Mouse (Mus musculus): ENCODE results near the gene Raver1. TPM values are rescaled to one million over a fixed set of nuclear protein-coding genes. Genes with fewer than 3 reads are reported as not detected.
A peak's percentile ranks its signal among the peaks of the same experiment; 100 is the strongest.

Raver1 gene
- polyA plus RNA-seq, 1 experiment: 29.9 TPM

DNA sequence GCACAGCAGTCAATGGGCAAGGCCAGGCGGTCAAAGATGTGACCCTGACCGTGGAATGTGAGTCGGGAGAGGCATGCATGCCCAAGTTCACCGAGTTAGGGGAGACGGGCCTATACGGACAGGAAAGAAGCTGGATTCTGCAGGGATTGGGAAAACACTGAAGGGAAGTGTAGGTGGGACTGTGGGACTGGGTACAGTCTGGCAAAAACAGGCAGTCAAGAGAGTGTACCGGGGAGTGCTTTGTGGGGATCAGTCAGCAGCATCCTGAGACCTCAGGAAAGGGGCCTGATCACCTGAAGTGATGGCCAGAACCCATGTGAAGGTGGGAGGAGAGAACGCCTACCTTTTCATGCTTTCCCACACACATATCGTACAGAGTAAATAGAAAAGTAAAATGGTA lies 56.2 kb downstream of the Raver1 start:
- no peak overlapping the region for H3K27ac ChIP-seq (ENCODE audit: insufficient read depth, low read length)
- no peaks in the 10 kb centered on the region; the same call in 1 of the 2 replicates for H3K27me3 ChIP-seq (ENCODE audit: control insufficient read depth, insufficient read depth, low read length)
- H3K4me3 ChIP-seq (replicated peaks; ENCODE audit: insufficient read depth, low read depth, low read length): no peak overlapping the region
- peaks cover 5% of the 10 kb centered on the region; the same call in 1 of the 2 replicates for H3K4me1 ChIP-seq (ENCODE audit: control insufficient read depth, insufficient read depth, low read length)
- WGBS: 38% methylated on average over 9 of the region's 9 CpGs
- no peak for TF ChIP-seq POLR2A (IDR thresholded peaks at IDR 0.05; ENCODE audit: borderline replicate concordance, insufficient read depth, low read length)
- TF ChIP-seq CTCF (IDR thresholded peaks at IDR 0.05; ENCODE audit: borderline replicate concordance, insufficient read depth, low read depth, low read length): no peak
- DNase-seq: no peak

GRCm38 (mm10) chr9:21034481-21035085 lies 57.2 kb downstream of the Raver1 start:
- no peak overlapping the region for H3K4me3 ChIP-seq (replicated peaks; ENCODE audit: insufficient read depth, low read depth, low read length)
- WGBS: 17% methylated on average over 17 of the region's 17 CpGs
- TF ChIP-seq POLR2A (IDR thresholded peaks at IDR 0.05; ENCODE audit: borderline replicate concordance, insufficient read depth, low read length) (no peak), CTCF (IDR thresholded peaks at IDR 0.05; ENCODE audit: borderline replicate concordance, insufficient read depth, low read depth, low read length) (no peak)
- no peaks in the 10 kb centered on the region; the same call in 1 of the 2 replicates for H3K27me3 ChIP-seq (ENCODE audit: control insufficient read depth, insufficient read depth, low read length)
- no peak for DNase-seq
- peaks cover 9% of the 10 kb centered on the region for H3K4me1 ChIP-seq (ENCODE audit: control insufficient read depth, insufficient read depth, low read length)
- H3K27ac ChIP-seq (ENCODE audit: insufficient read depth, low read length): no peak overlapping the region

DNA sequence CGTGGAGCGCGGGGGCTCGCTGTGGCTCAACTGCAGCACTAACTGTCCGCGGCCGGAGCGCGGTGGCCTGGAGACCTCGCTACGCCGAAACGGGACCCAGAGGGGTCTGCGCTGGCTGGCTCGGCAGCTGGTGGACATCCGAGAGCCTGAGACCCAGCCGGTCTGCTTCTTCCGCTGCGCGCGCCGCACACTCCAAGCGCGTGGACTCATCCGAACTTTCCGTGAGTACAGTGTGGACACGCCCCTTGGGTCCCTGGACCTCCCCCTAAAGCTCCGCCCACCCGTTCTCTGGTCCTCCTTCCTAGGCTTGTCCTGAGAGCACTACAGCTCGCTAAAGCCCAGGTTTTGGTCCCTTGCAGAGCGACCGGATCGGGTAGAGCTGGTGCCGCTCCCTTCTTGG lies 58.7 kb downstream of the Raver1 start:
- no peak for DNase-seq
- Histone ChIP-seq H3K27ac (ENCODE audit: insufficient read depth, low read length) (no peak overlapping the region), H3K4me1 (ENCODE audit: control insufficient read depth, insufficient read depth, low read length) (peaks cover 9% of the 10 kb centered on the region), H3K4me3 (replicated peaks; ENCODE audit: insufficient read depth, low read depth, low read length) (peak overlapping the region; percentile 44), H3K27me3 (ENCODE audit: control insufficient read depth, insufficient read depth, low read length) (no peaks in the 10 kb centered on the region; the same call in 1 of the 2 replicates)
- 2% methylated on average over 34 of the region's 34 CpGs for WGBS
- TF ChIP-seq POLR2A (IDR thresholded peaks at IDR 0.05; ENCODE audit: borderline replicate concordance, insufficient read depth, low read length): no peak
- TF ChIP-seq CTCF (IDR thresholded peaks at IDR 0.05; ENCODE audit: borderline replicate concordance, insufficient read depth, low read depth, low read length): no peak

- Histone ChIP-seq H3K27me3 (ENCODE audit: control insufficient read depth, insufficient read depth, low read length) (no peaks in the 10 kb centered on the region; the same call in 1 of the 2 replicates), H3K4me1 (ENCODE audit: control insufficient read depth, insufficient read depth, low read length) (peaks cover 9% of the 10 kb centered on the region), H3K27ac (ENCODE audit: insufficient read depth, low read length) (no peak overlapping the region), H3K4me3 (replicated peaks; ENCODE audit: insufficient read depth, low read depth, low read length) (peak overlapping the region; percentile 44)
- no peak for TF ChIP-seq CTCF (IDR thresholded peaks at IDR 0.05; ENCODE audit: borderline replicate concordance, insufficient read depth, low read depth, low read length)
- TF ChIP-seq POLR2A (IDR thresholded peaks at IDR 0.05; ENCODE audit: borderline replicate concordance, insufficient read depth, low read length): no peak
- 4% methylated on average over 7 of the region's 7 CpGs for WGBS
- DNase-seq: no peak
These were observed 59.3 kb downstream of the Raver1 start for GRCm38 (mm10) chr9:21032491-21032890.

GRCm38 (mm10) chr9:21031896-21032351 lies 59.9 kb downstream of the Raver1 start, which contains the start of gene Icam5:
TSS of gene Icam5 (plus strand) at chr9:21032073.
- TF ChIP-seq CTCF (IDR thresholded peaks at IDR 0.05; ENCODE audit: borderline replicate concordance, insufficient read depth, low read depth, low read length): no peak
- TF ChIP-seq POLR2A (IDR thresholded peaks at IDR 0.05; ENCODE audit: borderline replicate concordance, insufficient read depth, low read length): no peak
- Histone ChIP-seq H3K27me3 (ENCODE audit: control insufficient read depth, insufficient read depth, low read length) (no peaks in the 10 kb centered on the region; the same call in 1 of the 2 replicates), H3K27ac (ENCODE audit: insufficient read depth, low read length) (no peak within 1 kb of the TSS), H3K4me1 (ENCODE audit: control insufficient read depth, insufficient read depth, low read length) (peaks cover 9% of the 10 kb centered on the region), H3K4me3 (replicated peaks; ENCODE audit: insufficient read depth, low read depth, low read length) (peak within 1 kb of the TSS; percentile 44)
- DNase-seq: peak in 1 of 2 experiments; percentile 35
- WGBS: under 1% methylated on average over 35 of the region's 35 CpGs

DNA sequence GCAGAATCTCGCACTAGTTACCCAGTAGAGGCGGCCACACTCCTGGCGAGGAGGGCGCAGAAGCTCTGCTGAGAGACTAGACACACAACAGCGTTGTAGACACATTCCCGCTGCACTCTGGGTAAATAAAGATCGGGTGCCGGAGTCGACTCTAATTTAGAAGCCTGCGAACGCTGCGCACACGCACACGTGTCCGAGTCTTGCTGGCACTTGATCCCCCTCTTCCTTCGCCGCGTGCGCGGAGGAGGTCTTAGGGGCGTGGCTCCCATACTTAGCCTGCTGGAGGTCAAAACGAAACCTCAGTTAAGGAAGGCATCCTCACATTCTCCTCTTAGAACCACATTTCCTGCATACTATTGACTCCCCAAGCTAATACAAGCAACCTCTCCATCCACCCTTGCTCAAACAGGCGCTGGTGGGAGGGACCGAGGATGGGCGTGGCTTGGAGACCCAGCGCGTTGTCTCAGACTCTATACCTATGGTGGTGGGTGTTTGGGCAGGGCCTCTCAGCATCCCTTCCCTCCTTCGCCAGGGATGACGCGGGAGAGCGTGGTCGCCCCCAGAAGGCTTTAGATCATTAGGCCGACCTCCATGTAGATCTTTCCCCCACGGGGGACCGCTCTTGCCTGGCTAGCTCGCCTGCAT lies 60.4 kb downstream of the Raver1 start:
- Histone ChIP-seq H3K4me1 (ENCODE audit: control insufficient read depth, insufficient read depth, low read length) (peaks cover 9% of the 10 kb centered on the region), H3K27me3 (ENCODE audit: control insufficient read depth, insufficient read depth, low read length) (no peaks in the 10 kb centered on the region; the same call in 1 of the 2 replicates), H3K27ac (ENCODE audit: insufficient read depth, low read length) (no peak overlapping the region), H3K4me3 (replicated peaks; ENCODE audit: insufficient read depth, low read depth, low read length) (peak overlapping the region; percentile 44)
- peak; percentile 34 to 40 for DNase-seq
- no peak for TF ChIP-seq POLR2A (IDR thresholded peaks at IDR 0.05; ENCODE audit: borderline replicate concordance, insufficient read depth, low read length)
- TF ChIP-seq CTCF (IDR thresholded peaks at IDR 0.05; ENCODE audit: borderline replicate concordance, insufficient read depth, low read depth, low read length): no peak
- WGBS: under 1% methylated on average over 36 of the region's 36 CpGs

DNA sequence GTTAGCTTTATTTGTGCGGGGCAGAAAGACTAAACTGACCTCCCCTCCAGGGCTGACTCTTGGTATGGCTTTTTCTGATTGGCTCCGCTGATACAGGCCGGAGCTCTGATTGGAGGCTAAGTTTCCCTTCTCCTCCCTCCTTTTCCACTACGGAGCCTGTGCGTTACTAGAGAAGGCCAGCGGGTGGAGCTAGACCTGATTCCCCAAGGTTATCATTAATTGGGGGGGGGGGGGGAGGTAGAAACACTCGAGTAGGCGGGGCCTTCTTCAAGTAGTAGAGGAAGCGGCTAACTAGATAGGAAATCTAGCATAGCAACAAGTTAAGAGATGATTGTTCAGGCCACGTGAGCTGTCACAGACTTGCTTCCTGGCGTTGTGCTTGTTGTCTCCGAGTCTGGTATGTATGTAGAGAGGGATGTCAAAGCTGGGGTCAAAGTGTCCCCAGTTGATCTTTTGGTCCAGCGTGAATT lies 61.0 kb downstream of the Raver1 start:
- peak; percentile 76 to 80 for DNase-seq
- under 1% methylated on average over 13 of the region's 13 CpGs for WGBS
- TF ChIP-seq CTCF (IDR thresholded peaks at IDR 0.05; ENCODE audit: borderline replicate concordance, insufficient read depth, low read depth, low read length) (peak; percentile 22; the same call in 1 of the 2 replicates), POLR2A (IDR thresholded peaks at IDR 0.05; ENCODE audit: borderline replicate concordance, insufficient read depth, low read length) (no peak)
- H3K27ac ChIP-seq (ENCODE audit: insufficient read depth, low read length): no peak overlapping the region
- peak overlapping the region; percentile 44 for H3K4me3 ChIP-seq (replicated peaks; ENCODE audit: insufficient read depth, low read depth, low read length)
- no peaks in the 10 kb centered on the region; the same call in 1 of the 2 replicates for H3K27me3 ChIP-seq (ENCODE audit: control insufficient read depth, insufficient read depth, low read length)
- H3K4me1 ChIP-seq (ENCODE audit: control insufficient read depth, insufficient read depth, low read length): peaks cover 9% of the 10 kb centered on the region

Measured in cerebellum, adult 2 months (tissue).